Mouse (Mus musculus) ES-Bruce4 (cell line): ENCODE data around the gene Klhl22. TPM values are rescaled to one million over a fixed set of nuclear protein-coding genes. Genes with fewer than 3 reads are reported as not detected.

Source experiments
- H3K27ac ChIP-seq: 2 replicates; pipeline ENCODE4 v1.5.1; 2012; ENCODE audit warnings: low read length, inconsistent platforms; ENCODE audit not compliant: insufficient read depth
- H3K27me3 ChIP-seq: 2 replicates; pipeline ENCODE4 v1.6.1; 2012; ENCODE audit warnings: mild to moderate bottlenecking, low read length, inconsistent platforms; ENCODE audit not compliant: control insufficient read depth, poor library complexity, insufficient read depth, severe bottlenecking
- H3K36me3 ChIP-seq: 2 replicates; pipeline ENCODE4 v1.6.1; 2012; ENCODE audit warnings: inconsistent platforms, mild to moderate bottlenecking, low read length, moderate library complexity; ENCODE audit not compliant: control insufficient read depth, poor library complexity, insufficient read depth, severe bottlenecking
- H3K4me1 ChIP-seq: one replicate; pipeline ENCODE4 v1.8.1; 2011; ENCODE audit warnings: low read length; ENCODE audit not compliant: control insufficient read depth, insufficient read depth
- H3K4me3 ChIP-seq: 2 replicates; pipeline ENCODE4 v1.5.1; 2011; ENCODE audit warnings: low read depth, mild to moderate bottlenecking, low read length
- H3K9ac ChIP-seq: 2 replicates; pipeline ENCODE4 v1.6.1; 2012; ENCODE audit warnings: low read depth, mild to moderate bottlenecking, inconsistent platforms; ENCODE audit not compliant: poor library complexity, severe bottlenecking
- H3K9me3 ChIP-seq: replicated peaks from 2 replicates; pipeline ENCODE4 v1.6.1; 2012; ENCODE audit warnings: mild to moderate bottlenecking, low read length, inconsistent platforms; ENCODE audit not compliant: control insufficient read depth, poor library complexity, insufficient read depth, severe bottlenecking
- CTCF ChIP-seq: IDR thresholded peaks from one replicate; pipeline ENCODE4 v1.8.1; 2011; ENCODE audit warnings: low read depth, low read length
- EP300 ChIP-seq: IDR thresholded peaks from 2 replicates; pipeline ENCODE4 v1.6.1; 2011; ENCODE audit warnings: low read depth, low read length; ENCODE audit not compliant: insufficient read depth
- POLR2A ChIP-seq: IDR thresholded peaks from one replicate; pipeline ENCODE4 v1.8.1; 2011; ENCODE audit warnings: low read length; ENCODE audit not compliant: insufficient read depth
- polyA plus RNA-seq: library from polyadenylated mRNA; stranded (reverse); fragments of >200 nt; gene quantifications from 2 replicates; pipeline ENCODE4 v1.2.4, GENCODE M21; 2011; ENCODE audit warnings: low read depth; ENCODE audit not compliant: missing spikeins, insufficient read depth, insufficient read length

The Klhl22 gene
- polyA plus RNA-seq, 1 experiment: 40.2 TPM

DNA sequence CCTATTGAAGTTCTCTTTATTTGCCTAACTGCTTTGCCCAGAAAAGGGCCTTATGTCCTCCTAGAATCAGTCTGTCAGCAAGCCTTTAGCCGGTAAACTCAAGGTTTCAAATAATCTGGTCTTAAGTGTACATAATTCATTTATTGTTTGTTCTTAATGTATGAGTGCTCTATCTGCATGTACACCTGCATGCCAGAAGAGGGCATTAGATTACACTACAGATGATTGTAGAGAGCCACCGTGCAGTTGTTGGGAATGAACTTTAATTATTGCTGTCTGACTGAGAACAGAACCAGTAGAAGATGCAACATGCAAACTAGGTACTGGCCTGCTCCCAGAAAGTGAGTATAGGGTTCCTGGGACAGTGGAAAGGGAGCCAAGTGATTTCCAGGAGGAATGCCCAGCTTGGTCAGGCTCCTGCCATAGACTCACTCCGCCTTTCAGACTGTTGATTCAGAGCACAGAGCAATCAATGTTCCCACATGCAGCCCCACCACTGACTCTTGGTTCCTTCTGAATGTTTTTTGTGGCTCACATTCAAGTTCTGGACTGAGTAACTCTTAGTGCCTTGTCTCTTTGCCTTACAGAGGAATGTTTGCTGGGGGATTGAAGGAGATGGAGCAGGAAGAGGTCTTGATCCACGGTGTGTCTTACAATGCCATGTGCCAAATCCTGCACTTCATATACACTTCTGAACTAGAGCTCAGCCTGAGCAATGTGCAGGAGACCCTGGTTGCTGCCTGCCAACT is 11.9 kb downstream of the Klhl22 start:
- Histone ChIP-seq H3K9ac (no peak overlapping the region), H3K27ac (no peak overlapping the region), H3K9me3 (no peaks in the 10 kb centered on the region), H3K4me1 (no peaks in the 10 kb centered on the region), H3K4me3 (no peak overlapping the region), H3K36me3 (peaks cover 6% of the 10 kb centered on the region; the same call in 1 of the 2 replicates), H3K27me3 (no peaks in the 10 kb centered on the region)
- no peak for TF ChIP-seq EP300
- no peak for TF ChIP-seq POLR2A
- TF ChIP-seq CTCF: no peak

DNA sequence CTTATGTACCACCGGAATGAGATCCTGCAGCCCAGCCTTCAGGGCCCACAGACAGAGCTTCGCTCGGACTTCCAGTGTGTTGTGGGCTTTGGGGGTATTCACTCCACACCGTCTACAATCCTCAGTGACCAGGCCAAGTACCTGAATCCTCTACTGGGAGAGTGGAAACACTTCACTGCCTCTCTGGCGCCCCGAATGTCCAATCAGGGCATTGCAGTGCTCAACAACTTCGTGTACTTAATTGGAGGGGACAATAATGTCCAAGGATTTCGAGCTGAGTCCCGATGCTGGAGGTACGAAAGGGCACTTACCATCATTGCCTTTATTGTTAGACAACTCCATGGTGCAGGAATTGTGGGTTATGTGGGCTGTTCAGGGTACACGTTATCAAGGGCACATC is 17.4 kb downstream of the Klhl22 start:
- TF ChIP-seq EP300: no peak
- TF ChIP-seq POLR2A: no peak
- TF ChIP-seq CTCF: peak; percentile 60
- Histone ChIP-seq H3K36me3 (peaks cover 16% of the 10 kb centered on the region), H3K9ac (no peak overlapping the region), H3K4me3 (no peak overlapping the region), H3K27me3 (no peaks in the 10 kb centered on the region; the same call in 1 of the 2 replicates), H3K4me1 (no peaks in the 10 kb centered on the region), H3K27ac (no peak overlapping the region), H3K9me3 (no peaks in the 10 kb centered on the region)

- H3K36me3 ChIP-seq: peaks cover 16% of the 10 kb centered on the region
- no peaks in the 10 kb centered on the region for H3K9me3 ChIP-seq
- TF ChIP-seq EP300: no peak
- no peak for TF ChIP-seq CTCF
- no peak for TF ChIP-seq POLR2A
- no peak overlapping the region for H3K4me3 ChIP-seq
- H3K27ac ChIP-seq: no peak overlapping the region
- H3K9ac ChIP-seq: no peak overlapping the region
- H3K27me3 ChIP-seq: no peaks in the 10 kb centered on the region; the same call in 1 of the 2 replicates
- H3K4me1 ChIP-seq: no peaks in the 10 kb centered on the region
These were observed 18.8 kb downstream of the Klhl22 start for GRCm38 (mm10) chr16:17778223-17778622.

- no peak for TF ChIP-seq EP300
- TF ChIP-seq POLR2A: no peak
- no peak for TF ChIP-seq CTCF
- H3K4me1 ChIP-seq: no peaks in the 10 kb centered on the region
- no peaks in the 10 kb centered on the region for H3K9me3 ChIP-seq
- no peak overlapping the region for H3K4me3 ChIP-seq
- H3K9ac ChIP-seq: no peak overlapping the region
- peaks cover 22% of the 10 kb centered on the region for H3K36me3 ChIP-seq
- H3K27ac ChIP-seq: no peak overlapping the region
- H3K27me3 ChIP-seq: no peaks in the 10 kb centered on the region; the same call in 1 of the 2 replicates
These were observed 20.3 kb downstream of the Klhl22 start for GRCm38 (mm10) chr16:17779692-17780091.

- Histone ChIP-seq H3K36me3 (peaks cover 19% of the 10 kb centered on the region), H3K9ac (no peak overlapping the region), H3K9me3 (no peaks in the 10 kb centered on the region), H3K27me3 (no peaks in the 10 kb centered on the region; the same call in 1 of the 2 replicates), H3K4me1 (no peaks in the 10 kb centered on the region), H3K4me3 (no peak overlapping the region), H3K27ac (no peak overlapping the region)
- no peak for TF ChIP-seq CTCF
- no peak for TF ChIP-seq EP300
- no peak for TF ChIP-seq POLR2A
These were observed 25.9 kb downstream of the Klhl22 start for GRCm38 (mm10) chr16:17785337-17785736.

DNA sequence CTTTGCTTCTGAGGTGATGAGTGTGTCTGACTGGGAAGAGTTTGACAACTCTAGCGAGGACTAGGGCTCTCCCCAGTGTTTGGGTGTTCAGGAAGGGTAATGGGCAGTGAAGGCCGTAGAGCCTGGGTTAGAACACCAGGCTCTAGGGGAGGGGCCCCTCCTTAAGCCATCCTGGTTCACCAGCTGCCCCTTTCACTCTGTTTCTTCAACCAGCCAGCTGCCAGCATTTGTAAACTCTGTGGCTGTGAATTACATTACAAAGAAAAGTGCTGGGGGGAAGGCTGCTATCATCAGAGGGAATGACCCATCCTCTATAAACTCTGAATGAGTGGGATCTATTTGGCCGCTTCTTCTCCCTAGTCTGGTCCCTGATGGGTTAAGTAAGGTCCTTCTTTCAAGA is 33.3 kb downstream of the Klhl22 start:
- Histone ChIP-seq H3K4me3 (no peak overlapping the region), H3K27me3 (peaks cover 8% of the 10 kb centered on the region), H3K4me1 (no peaks in the 10 kb centered on the region), H3K9me3 (no peaks in the 10 kb centered on the region), H3K9ac (no peak overlapping the region), H3K27ac (no peak overlapping the region), H3K36me3 (peaks cover 3% of the 10 kb centered on the region)
- TF ChIP-seq CTCF (no peak), POLR2A (no peak), EP300 (no peak)
